Mouse (Mus musculus): ENCODE measurements around the gene Pepd. TPM values are rescaled to one million over a fixed set of nuclear protein-coding genes. Genes with fewer than 3 reads are reported as not detected.
"Not testable (repeated sequence)": the region's sequence is repeated elsewhere in the genome, so short reads cannot be mapped to it uniquely, and the experiment has no call there.

Gene Pepd
- polyA plus RNA-seq, 1 experiment from 2014 or later = 44.5 TPM

GRCm38 (mm10) chr7:34972990-34973440 lies 60.8 kb downstream of the Pepd start:
- no peak for DNase-seq (ENCODE audit: low spot score)
- no peak for TF ChIP-seq CTCF (IDR thresholded peaks at IDR 0.05)
- TF ChIP-seq EP300 (IDR thresholded peaks at IDR 0.05) = no peak
- Histone ChIP-seq H3K36me3 (ENCODE audit: insufficient read depth, low read length) (no peaks in the 10 kb centered on the region), H3K27ac (ENCODE audit: low read length) (no peak overlapping the region), H3K4me3 (ENCODE audit: low read depth, low read length) (no peak overlapping the region), H3K9ac (replicated peaks; ENCODE audit: low read depth) (no peak overlapping the region), H3K9me3 (ENCODE audit: low read length) (no peaks in the 10 kb centered on the region), H3K4me1 (ENCODE audit: insufficient read depth, low read depth, low read length) (no peaks in the 10 kb centered on the region), H3K27me3 (replicated peaks; ENCODE audit: insufficient read depth, low read length) (no peaks in the 10 kb centered on the region), H3K4me2 (replicated peaks; ENCODE audit: low read depth, low read length) (no peak overlapping the region)
- WGBS = 54% methylated on average over 4 of the region's 4 CpGs
- ATAC-seq = peak; percentile 14; the same call in 1 of the 2 replicates

DNA sequence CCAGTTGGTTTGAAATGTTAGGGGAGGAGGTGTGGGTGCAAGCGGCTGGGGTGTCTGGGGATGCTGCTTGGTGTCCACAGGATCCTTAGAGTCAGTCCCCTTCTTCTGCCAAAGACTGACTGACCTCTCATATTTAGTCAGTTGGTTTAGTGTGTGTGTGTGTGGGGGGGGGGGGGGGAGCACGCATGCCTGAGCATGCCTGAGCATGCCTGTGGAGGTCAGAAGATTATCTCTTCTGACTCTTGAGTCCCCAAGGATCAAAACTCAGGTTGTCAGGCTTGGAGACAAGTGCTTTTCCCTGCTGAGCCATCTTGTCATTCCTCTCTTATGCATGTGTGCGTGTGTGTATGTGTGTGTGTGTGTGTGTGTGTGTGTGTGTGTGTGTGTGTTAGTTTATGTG lies 61.7 kb downstream of the Pepd start:
- DNase-seq (ENCODE audit: low spot score) (no peak), ATAC-seq (no peak)
- TF ChIP-seq EP300 (IDR thresholded peaks at IDR 0.05) = no peak
- Histone ChIP-seq H3K9me3 (ENCODE audit: low read length) (no peaks in the 10 kb centered on the region), H3K27ac (ENCODE audit: low read length) (no peak overlapping the region), H3K4me1 (ENCODE audit: insufficient read depth, low read depth, low read length) (no peaks in the 10 kb centered on the region), H3K36me3 (ENCODE audit: insufficient read depth, low read length) (no peaks in the 10 kb centered on the region), H3K27me3 (replicated peaks; ENCODE audit: insufficient read depth, low read length) (no peaks in the 10 kb centered on the region), H3K4me2 (replicated peaks; ENCODE audit: low read depth, low read length) (no peak overlapping the region), H3K4me3 (ENCODE audit: low read depth, low read length) (no peak overlapping the region), H3K9ac (replicated peaks; ENCODE audit: low read depth) (no peak overlapping the region)
- 65% methylated on average over 3 of the region's 3 CpGs for WGBS

GRCm38 (mm10) chr7:34975913-34976312 lies 63.7 kb downstream of the Pepd start:
- DNase-seq (ENCODE audit: low spot score) (no peak), ATAC-seq (no peak)
- TF ChIP-seq CTCF (IDR thresholded peaks at IDR 0.05) (no peak), EP300 (IDR thresholded peaks at IDR 0.05) (no peak)
- no peaks in the 10 kb centered on the region for H3K4me1 ChIP-seq (ENCODE audit: insufficient read depth, low read depth, low read length)
- WGBS = 92% methylated on average over 12 of the region's 12 CpGs
- H3K27ac ChIP-seq (ENCODE audit: low read length) = no peak overlapping the region
- no peak overlapping the region for H3K4me2 ChIP-seq (replicated peaks; ENCODE audit: low read depth, low read length)
- no peak overlapping the region for H3K4me3 ChIP-seq (ENCODE audit: low read depth, low read length)
- no peaks in the 10 kb centered on the region for H3K9me3 ChIP-seq (ENCODE audit: low read length)
- no peaks in the 10 kb centered on the region for H3K36me3 ChIP-seq (ENCODE audit: insufficient read depth, low read length)
- H3K27me3 ChIP-seq (replicated peaks; ENCODE audit: insufficient read depth, low read length) = no peaks in the 10 kb centered on the region
- no peak overlapping the region for H3K9ac ChIP-seq (replicated peaks; ENCODE audit: low read depth)

GRCm38 (mm10) chr7:34977403-34977802 lies 65.2 kb downstream of the Pepd start:
- no peak overlapping the region for H3K4me2 ChIP-seq (replicated peaks; ENCODE audit: low read depth, low read length)
- no peak overlapping the region for H3K27ac ChIP-seq (ENCODE audit: low read length)
- no peaks in the 10 kb centered on the region for H3K4me1 ChIP-seq (ENCODE audit: insufficient read depth, low read depth, low read length)
- no peaks in the 10 kb centered on the region for H3K36me3 ChIP-seq (ENCODE audit: insufficient read depth, low read length)
- TF ChIP-seq CTCF (IDR thresholded peaks at IDR 0.05) (no peak), EP300 (IDR thresholded peaks at IDR 0.05) (no peak)
- DNase-seq (ENCODE audit: low spot score) (no peak), ATAC-seq (no peak)
- 89% methylated on average over 4 of the region's 4 CpGs for WGBS
- H3K9ac ChIP-seq (replicated peaks; ENCODE audit: low read depth) = no peak overlapping the region
- H3K9me3 ChIP-seq (ENCODE audit: low read length) = no peaks in the 10 kb centered on the region
- H3K27me3 ChIP-seq (replicated peaks; ENCODE audit: insufficient read depth, low read length) = no peaks in the 10 kb centered on the region
- no peak overlapping the region for H3K4me3 ChIP-seq (ENCODE audit: low read depth, low read length)

DNA sequence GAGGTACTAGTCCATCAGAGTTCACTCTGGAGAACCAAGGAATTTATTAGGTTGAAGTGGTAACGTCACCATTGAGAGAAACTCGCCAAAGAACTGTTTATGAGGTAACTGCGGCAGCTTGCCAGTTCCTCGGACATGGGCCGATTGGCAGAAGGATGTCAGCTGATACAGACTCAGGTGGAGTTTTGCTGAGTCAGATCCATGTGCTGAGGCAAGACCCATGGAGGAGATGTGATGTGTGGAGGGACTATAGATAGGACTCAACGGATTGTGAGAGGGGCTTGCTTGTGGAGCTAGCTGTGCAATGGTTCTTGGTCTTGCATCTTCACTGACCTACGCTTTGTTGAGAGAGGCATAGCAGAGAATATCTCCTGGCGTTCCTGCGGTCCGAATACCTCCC lies 69.6 kb downstream of the Pepd start:
- no peaks in the 10 kb centered on the region for H3K4me1 ChIP-seq (ENCODE audit: insufficient read depth, low read depth, low read length)
- H3K4me3 ChIP-seq (ENCODE audit: low read depth, low read length) = no peak overlapping the region
- no peaks in the 10 kb centered on the region for H3K36me3 ChIP-seq (ENCODE audit: insufficient read depth, low read length)
- no peak overlapping the region for H3K9ac ChIP-seq (replicated peaks; ENCODE audit: low read depth)
- TF ChIP-seq CTCF (IDR thresholded peaks at IDR 0.05) (no peak), EP300 (IDR thresholded peaks at IDR 0.05) (no peak)
- no peaks in the 10 kb centered on the region for H3K27me3 ChIP-seq (replicated peaks; ENCODE audit: insufficient read depth, low read length)
- 90% methylated on average over 10 of the region's 10 CpGs for WGBS
- H3K4me2 ChIP-seq (replicated peaks; ENCODE audit: low read depth, low read length) = no peak overlapping the region
- no peaks in the 10 kb centered on the region for H3K9me3 ChIP-seq (ENCODE audit: low read length)
- H3K27ac ChIP-seq (ENCODE audit: low read length) = no peak overlapping the region
- DNase-seq (ENCODE audit: low spot score) (no peak), ATAC-seq (no peak)

GRCm38 (mm10) chr7:34982372-34982771 lies 70.2 kb downstream of the Pepd start:
- H3K27ac ChIP-seq (ENCODE audit: low read length); H3K9ac ChIP-seq (replicated peaks; ENCODE audit: low read depth); H3K27me3 ChIP-seq (replicated peaks; ENCODE audit: insufficient read depth, low read length); H3K4me1 ChIP-seq (ENCODE audit: insufficient read depth, low read depth, low read length); H3K4me2 ChIP-seq (replicated peaks; ENCODE audit: low read depth, low read length); H3K9me3 ChIP-seq (ENCODE audit: low read length); H3K36me3 ChIP-seq (ENCODE audit: insufficient read depth, low read length); DNase-seq (ENCODE audit: low spot score); H3K4me3 ChIP-seq (ENCODE audit: low read depth, low read length); ATAC-seq: not testable (repeated sequence)
- WGBS = 77% methylated on average over 2 of the region's 2 CpGs
